Mouse (Mus musculus) erythroblast, embryonic 14.5 days (primary cell): ENCODE measurements around the gene Bfar. TPM values are rescaled to one million over a fixed set of nuclear protein-coding genes. Genes with fewer than 3 reads are reported as not detected.
"Not testable (repeated sequence)": the region's sequence is repeated elsewhere in the genome, so short reads cannot be mapped to it uniquely, and the experiment has no call there.

ENCODE experiments used
- H3K27me3 ChIP-seq: 2 replicates; pipeline ENCODE4 v1.6.1; 2012; ENCODE audit warnings: inconsistent platforms; ENCODE audit not compliant: control insufficient read depth
- H3K36me3 ChIP-seq: 2 replicates; pipeline ENCODE4 v1.6.1; 2012; ENCODE audit warnings: mild to moderate bottlenecking, inconsistent platforms; ENCODE audit not compliant: control insufficient read depth
- H3K4me1 ChIP-seq: 2 replicates; pipeline ENCODE4 v1.6.1; 2012; ENCODE audit warnings: inconsistent platforms; ENCODE audit not compliant: control insufficient read depth
- H3K4me3 ChIP-seq: replicated peaks from 2 replicates; pipeline ENCODE3; 2012; ENCODE audit warnings: moderate library complexity, mild to moderate bottlenecking, inconsistent platforms
- H3K9me3 ChIP-seq: 2 replicates; pipeline ENCODE4 v1.6.1; 2012; ENCODE audit warnings: low read length, inconsistent platforms, mixed read lengths; ENCODE audit not compliant: control insufficient read depth
- GATA1 ChIP-seq: IDR thresholded peaks from 2 replicates; pipeline ENCODE4 v1.6.1; 2012; ENCODE audit warnings: low read length, inconsistent platforms, mixed read lengths
- TAL1 ChIP-seq: IDR thresholded peaks from 3 replicates; pipeline ENCODE4 v1.6.1; 2012; ENCODE audit warnings: low read length, inconsistent platforms, mixed read lengths
- polyA plus RNA-seq: library from polyadenylated mRNA; stranded (reverse); fragments of >175 nt; gene quantifications from 2 replicates; pipeline ENCODE4 v1.2.3, GENCODE M21; 2012

Gene Bfar
- polyA plus RNA-seq, 1 experiment: 0.08 TPM

DNA sequence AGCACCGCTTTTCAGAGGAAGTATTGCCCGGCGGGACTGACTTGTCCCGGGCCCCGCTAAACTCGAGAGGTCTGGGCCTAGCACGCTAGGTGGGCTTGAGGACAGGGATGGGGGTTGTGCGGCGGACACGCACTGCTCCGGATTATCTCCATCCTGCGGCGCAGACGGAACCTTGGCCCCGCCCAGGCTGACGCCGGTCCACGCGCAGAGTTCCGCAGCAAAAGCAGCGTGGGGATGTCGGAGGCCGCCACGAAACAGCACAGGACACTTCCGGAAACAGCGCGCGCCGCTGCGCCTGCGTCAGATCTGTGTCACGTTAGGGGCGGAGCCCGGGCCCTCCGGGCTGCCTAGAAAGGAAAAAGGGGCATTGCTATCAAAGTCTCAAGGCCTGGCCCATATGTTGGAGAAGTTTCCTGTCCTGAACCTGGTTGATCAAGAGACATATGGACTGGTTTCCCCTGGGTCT is 3.7 kb upstream of the Bfar start, which contains the start of gene Parn:
Parn (minus strand) TSS at position 293 of the 466 bp plus-strand sequence.
- no peaks in the 10 kb centered on the region for H3K9me3 ChIP-seq
- H3K4me1 ChIP-seq: peaks cover 56% of the 10 kb centered on the region
- H3K36me3 ChIP-seq: peaks cover 38% of the 10 kb centered on the region
- peak within 1 kb of the TSS; percentile 73 for H3K4me3 ChIP-seq
- no peak for TF ChIP-seq GATA1
- no peak for TF ChIP-seq TAL1
- no peaks in the 10 kb centered on the region for H3K27me3 ChIP-seq

- H3K36me3 ChIP-seq: peaks cover 33% of the 10 kb centered on the region
- peaks cover 61% of the 10 kb centered on the region for H3K4me1 ChIP-seq
- TF ChIP-seq GATA1 (0 out of 2 replicates have a peak, but pooled peaks have one; percentile 37), TAL1 (no peak)
- peak overlapping the region; percentile 73 for H3K4me3 ChIP-seq
- H3K27me3 ChIP-seq: no peaks in the 10 kb centered on the region
- H3K9me3 ChIP-seq: no peaks in the 10 kb centered on the region
These were observed 3.1 kb upstream of the Bfar start for GRCm38 (mm10) chr16:13668402-13669108.

DNA sequence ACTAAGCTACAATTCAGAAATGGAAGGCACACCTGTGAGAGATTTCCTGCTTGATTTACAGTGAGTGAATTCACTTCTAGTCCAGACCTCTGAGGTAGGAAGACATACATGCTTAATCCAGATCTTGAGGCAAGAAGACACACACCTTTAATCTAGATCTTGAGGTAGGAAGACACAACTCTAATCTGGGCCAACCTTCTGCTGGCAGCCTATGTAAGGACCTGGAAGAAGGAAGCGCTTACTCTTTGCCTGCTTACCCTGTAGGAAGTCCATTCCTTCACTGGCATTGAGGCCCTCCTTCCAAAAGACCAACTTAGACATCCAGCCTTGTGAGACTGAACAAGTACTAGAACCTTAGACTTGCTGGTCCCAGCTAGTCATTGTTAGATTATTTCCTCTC is 2.4 kb upstream of the Bfar start:
- peaks cover 61% of the 10 kb centered on the region for H3K4me1 ChIP-seq
- no peaks in the 10 kb centered on the region for H3K9me3 ChIP-seq
- H3K4me3 ChIP-seq: no peak overlapping the region
- peaks cover 32% of the 10 kb centered on the region for H3K36me3 ChIP-seq
- no peaks in the 10 kb centered on the region for H3K27me3 ChIP-seq
- TF ChIP-seq GATA1 (no peak), TAL1 (no peak)

DNA sequence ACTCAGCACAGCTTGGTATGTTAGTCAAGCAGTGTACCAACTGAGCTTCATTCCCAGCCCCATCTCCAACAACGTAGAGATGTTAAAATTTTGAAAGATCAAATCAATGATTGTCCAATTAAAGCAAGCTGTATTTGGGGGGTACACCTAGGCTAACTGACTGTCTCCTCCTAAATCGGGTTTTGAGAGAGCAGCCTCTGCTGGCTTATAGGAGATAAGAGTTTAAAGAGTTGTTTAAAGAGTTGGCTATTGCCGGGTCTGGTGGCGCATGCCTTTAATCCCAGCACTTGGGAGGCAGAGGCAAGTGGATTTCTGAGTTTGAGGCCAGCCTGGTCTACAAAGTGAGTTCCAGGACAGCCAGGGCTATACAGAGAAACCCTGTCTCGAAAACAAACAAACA is 762 bp upstream of the Bfar start:
- not testable (repeated sequence) for H3K27me3 ChIP-seq, H3K9me3 ChIP-seq
- Histone ChIP-seq H3K4me1 (peaks cover 61% of the 10 kb centered on the region), H3K4me3 (peak overlapping the region; percentile 74), H3K36me3 (peaks cover 17% of the 10 kb centered on the region)

DNA sequence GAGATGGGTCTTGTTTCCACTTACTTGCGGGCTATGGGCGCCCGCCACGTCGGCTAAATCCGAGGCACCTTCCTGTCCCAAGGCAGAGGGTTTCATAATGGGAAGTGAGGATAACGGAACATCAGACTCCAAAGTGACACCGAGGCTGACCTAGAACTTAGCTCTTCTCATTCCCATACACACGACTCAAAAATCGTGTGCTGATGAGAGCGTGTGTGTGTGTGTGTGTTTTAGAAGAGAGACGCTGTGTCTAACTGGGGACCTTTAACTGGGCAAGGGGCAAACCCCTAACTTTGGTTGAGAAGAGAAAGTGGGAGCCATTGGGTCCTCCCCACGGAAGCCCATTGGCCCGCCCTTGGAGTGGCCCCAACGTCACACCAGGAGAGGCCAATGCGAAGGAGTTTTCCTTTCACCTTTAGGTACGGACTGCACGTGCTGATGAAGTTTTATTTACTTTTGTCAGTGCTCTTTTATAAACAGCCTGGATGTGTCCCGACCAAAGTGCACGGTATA is 784 bp downstream of the Bfar start:
- TF ChIP-seq GATA1 (no peak), TAL1 (no peak)
- H3K4me3 ChIP-seq: peak overlapping the region; percentile 74
- no peaks in the 10 kb centered on the region for H3K27me3 ChIP-seq
- peaks cover 48% of the 10 kb centered on the region for H3K4me1 ChIP-seq
- H3K9me3 ChIP-seq: no peaks in the 10 kb centered on the region
- H3K36me3 ChIP-seq: peaks cover 25% of the 10 kb centered on the region

- peaks cover 44% of the 10 kb centered on the region for H3K4me1 ChIP-seq
- no peak for TF ChIP-seq GATA1
- no peak for TF ChIP-seq TAL1
- H3K9me3 ChIP-seq: no peaks in the 10 kb centered on the region
- no peaks in the 10 kb centered on the region for H3K27me3 ChIP-seq
- H3K4me3 ChIP-seq: peak overlapping the region; percentile 74
- peaks cover 32% of the 10 kb centered on the region for H3K36me3 ChIP-seq
These were observed 1.5 kb downstream of the Bfar start for GRCm38 (mm10) chr16:13673114-13673513.

DNA sequence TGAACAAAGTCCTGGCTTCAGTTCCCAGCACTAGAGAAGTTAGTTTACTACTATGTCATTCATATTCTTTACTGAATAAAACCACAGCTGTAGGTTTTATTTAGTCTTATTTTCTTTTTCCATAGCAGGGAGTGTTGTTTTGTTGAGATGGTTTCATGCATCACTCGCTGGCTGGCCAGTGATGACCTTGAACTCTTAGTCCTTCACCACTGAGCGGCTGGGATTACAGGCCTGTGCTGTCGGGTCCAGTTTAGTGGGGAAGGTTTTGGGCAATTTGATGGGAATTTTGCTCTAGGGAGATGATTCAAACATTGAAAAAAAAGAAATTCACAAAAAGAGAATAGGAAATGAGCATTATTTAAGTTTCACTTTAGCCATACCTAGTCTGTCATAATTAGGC is 2.9 kb downstream of the Bfar start:
- H3K27me3 ChIP-seq: no peaks in the 10 kb centered on the region
- H3K4me1 ChIP-seq: peaks cover 30% of the 10 kb centered on the region
- H3K9me3 ChIP-seq: no peaks in the 10 kb centered on the region
- TF ChIP-seq TAL1: no peak
- no peak for TF ChIP-seq GATA1
- no peak overlapping the region for H3K4me3 ChIP-seq
- peaks cover 35% of the 10 kb centered on the region for H3K36me3 ChIP-seq

DNA sequence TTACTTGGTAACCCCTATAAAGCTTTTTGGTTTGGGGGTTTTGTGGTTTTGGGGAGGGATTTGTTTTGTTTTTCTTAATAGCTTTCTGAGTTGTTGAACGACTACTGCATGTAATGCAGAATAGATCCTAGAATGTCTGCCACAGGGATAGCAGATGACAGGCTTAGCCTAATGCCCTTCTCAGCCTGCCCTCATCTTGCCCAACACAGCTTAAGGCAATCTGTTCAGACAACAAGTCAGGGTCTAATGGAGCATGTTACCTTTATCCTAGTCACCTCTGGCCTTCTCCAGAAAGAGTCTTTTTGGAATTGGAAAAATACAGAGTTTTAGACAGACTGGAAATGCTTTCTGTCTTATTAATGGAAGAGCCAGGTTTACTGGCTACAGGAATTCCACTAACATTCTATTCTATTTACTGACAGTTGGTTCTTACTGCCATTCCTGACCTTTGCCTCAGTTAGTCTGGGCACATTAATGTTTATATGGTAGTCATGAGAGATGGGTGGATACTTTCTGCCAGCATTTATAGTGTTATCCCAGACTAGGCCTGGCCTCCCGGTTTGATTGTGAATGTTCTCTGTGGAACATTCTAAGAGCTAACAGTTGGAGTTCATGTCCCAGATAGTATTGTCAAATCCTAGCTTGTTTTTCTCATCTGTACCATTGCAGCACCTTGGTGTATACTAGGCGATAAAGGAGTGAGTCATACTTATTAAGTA is 7.1 kb downstream of the Bfar start:
- no peak for TF ChIP-seq TAL1
- TF ChIP-seq GATA1: no peak
- H3K9me3 ChIP-seq: no peaks in the 10 kb centered on the region
- H3K36me3 ChIP-seq: peaks cover 33% of the 10 kb centered on the region
- H3K27me3 ChIP-seq: no peaks in the 10 kb centered on the region
- H3K4me3 ChIP-seq: no peak overlapping the region
- peaks cover 6% of the 10 kb centered on the region for H3K4me1 ChIP-seq

DNA sequence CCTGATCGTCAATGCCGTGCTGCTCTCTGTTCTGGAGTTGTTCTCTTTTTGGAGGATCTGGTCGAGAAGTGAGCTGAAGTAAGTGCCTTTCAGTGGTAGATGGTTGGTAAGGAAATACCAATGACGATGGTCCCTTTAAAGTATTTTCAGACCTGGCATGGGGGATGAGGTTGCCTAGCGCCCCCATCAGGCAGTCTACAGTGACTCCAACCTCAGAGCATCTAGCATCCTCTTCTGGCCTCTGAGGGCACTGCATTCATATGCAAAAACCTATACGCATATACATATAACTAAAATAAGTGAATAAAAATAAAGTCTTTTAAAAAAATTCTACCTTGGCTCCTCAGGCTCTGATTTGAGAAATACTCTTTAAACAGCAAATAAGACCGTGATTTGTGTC is 27.3 kb downstream of the Bfar start:
- Histone ChIP-seq H3K36me3 (peaks cover 79% of the 10 kb centered on the region), H3K9me3 (no peaks in the 10 kb centered on the region), H3K27me3 (no peaks in the 10 kb centered on the region), H3K4me1 (no peaks in the 10 kb centered on the region), H3K4me3 (no peak overlapping the region)
- no peak for TF ChIP-seq GATA1
- TF ChIP-seq TAL1: no peak
